Mouse (Mus musculus): Measurements from ENCODE around the gene Chmp5.

DNA sequence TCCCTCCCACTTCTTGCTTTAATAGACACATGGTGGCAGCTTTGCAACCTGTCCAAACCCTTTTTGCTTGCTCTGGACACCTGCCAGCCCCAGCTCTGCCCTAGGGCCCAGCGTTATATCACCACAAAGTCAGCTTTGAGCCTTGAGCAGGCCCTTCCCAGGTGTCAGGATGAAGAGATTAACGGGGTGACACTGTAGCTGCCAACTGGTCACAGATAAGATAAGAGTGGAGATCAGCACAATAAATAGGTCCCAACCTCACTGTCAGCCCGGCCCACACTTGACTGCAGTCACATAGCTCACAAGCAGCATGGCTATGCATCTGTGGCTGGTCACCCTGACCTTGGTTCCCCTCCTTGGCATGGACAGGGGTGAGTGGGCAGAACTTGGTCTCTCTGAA lies 28.4 kb upstream of the Chmp5 start, which contains the start of gene Spink4:
- TF ChIP-seq CTCF (conservative IDR thresholded peaks at IDR 0.05; ENCODE audit: low read length) (no peak), POU5F1 (IDR thresholded peaks at IDR 0.05; ENCODE audit: borderline replicate concordance, low read length) (no peak)

Measured in E14TG2a.4 (cell line).